Mouse (Mus musculus) C2C12 (cell line): ENCODE measurements around the gene Cacna1g.

ENCODE experiments used
- CEBPB ChIP-seq: IDR thresholded peaks from one replicate; pipeline ENCODE4 v1.6.1; 2011; ENCODE audit warnings: low read depth, mild to moderate bottlenecking, control low read depth, moderate library complexity
- CTCF ChIP-seq: IDR thresholded peaks from one replicate; pipeline ENCODE4 v1.5.1; 2011; ENCODE audit not compliant: control insufficient read depth, insufficient read depth, insufficient read length
- FOSL1 ChIP-seq: IDR thresholded peaks from one replicate; pipeline ENCODE4 v1.8.0; 2011; ENCODE audit warnings: mild to moderate bottlenecking, low read length; ENCODE audit not compliant: poor library complexity, insufficient read depth, severe bottlenecking
- MAX ChIP-seq: IDR thresholded peaks from one replicate; pipeline ENCODE4 v1.6.1; 2011; ENCODE audit warnings: mild to moderate bottlenecking, control low read depth
- MYOD1 ChIP-seq: IDR thresholded peaks from one replicate; pipeline ENCODE4 v1.6.1; 2011; ENCODE audit warnings: low read depth; ENCODE audit not compliant: control insufficient read depth, insufficient read length

DNA sequence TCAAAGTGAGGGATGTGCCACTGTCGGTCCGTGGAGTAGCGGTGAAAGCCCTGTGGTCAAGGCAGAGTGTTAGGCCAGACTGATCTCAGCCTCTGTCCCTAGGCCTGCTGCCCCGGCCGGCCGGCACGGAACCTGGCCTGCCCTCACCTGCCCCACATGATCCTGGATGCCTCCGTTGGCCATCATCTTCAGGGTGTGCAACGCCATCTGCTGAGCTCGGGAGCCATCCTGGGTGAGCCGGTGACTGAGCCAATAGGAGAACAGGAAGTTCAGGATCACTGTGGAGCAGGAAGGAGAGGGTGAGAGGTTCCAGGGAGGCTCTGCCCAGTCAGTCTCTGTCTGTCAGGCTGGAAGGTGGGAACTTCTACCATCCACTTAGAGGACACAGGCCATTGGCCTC, 9.4 kb upstream of the Cacna1g start:
- no peak for TF ChIP-seq MYOD1
- no peak for TF ChIP-seq FOSL1
- TF ChIP-seq CTCF, result no peak
- no peak for TF ChIP-seq CEBPB
- no peak for TF ChIP-seq MAX
